21 mouse cellular contexts compared by ENCODE assay signal in the genomic region with DNA sequence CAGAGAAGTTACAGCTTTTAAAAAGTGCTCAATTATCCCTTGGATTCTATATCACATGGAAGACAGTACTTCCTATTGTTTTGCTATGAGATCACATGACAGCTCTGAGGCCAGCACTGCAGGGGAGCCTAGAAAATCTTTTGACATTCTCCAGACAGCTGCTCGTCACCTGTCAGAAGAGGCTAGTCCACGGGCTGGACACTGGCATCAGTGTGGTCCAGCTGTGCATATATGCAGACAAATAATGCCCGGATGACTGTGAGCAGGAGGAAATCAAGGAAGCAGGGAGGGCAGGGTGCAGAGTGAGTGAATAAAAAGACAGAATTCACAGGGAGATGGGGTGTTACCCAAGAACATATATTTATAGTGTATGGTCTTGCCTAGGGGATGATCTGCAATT.
"Had no signal": no experiment of that assay in that cellular context is flagged by ENCODE, and none has a peak within 500 bp of the region (broad histone marks: within the 10 kb centered on the region; RNA-seq: fewer than 3 reads in every experiment).

No protein-coding gene starts in this region.

- H3K9me3 ChIP-seq: heart, embryonic 13.5 days; heart, embryonic 15.5 days; intestine, embryonic 15.5 days; limb, embryonic 10.5 days; limb, embryonic 12.5 days; liver, embryonic 13.5 days had no signal

- H3K27ac ChIP-seq: gastrocnemius, adult 2 months; heart, adult 2 months; heart, embryonic 13.5 days; heart, embryonic 15.5 days; intestine, embryonic 15.5 days; layer of hippocampus, adult 2 months; left cerebral cortex, adult 2 months; limb, embryonic 10.5 days; limb, embryonic 12.5 days; liver, embryonic 13.5 days had no signal

- DNase-seq: gastrocnemius, adult 2 months; gastrocnemius, postnatal 10 days; gastrocnemius, postnatal 25 days; heart, adult 2 months; heart, postnatal 4 days; kidney, adult 18-20 months; kidney, adult 8-10 months; kidney, postnatal 25 days; liver; liver, embryonic 13.5 days had no signal

- H3K36me3 ChIP-seq: heart, embryonic 13.5 days; heart, embryonic 15.5 days; intestine, embryonic 15.5 days; limb, embryonic 10.5 days; limb, embryonic 12.5 days; liver, embryonic 13.5 days had no signal

- H3K4me2 ChIP-seq: heart, embryonic 11.5 days; heart, embryonic 13.5 days; heart, embryonic 15.5 days; intestine, embryonic 15.5 days; limb, embryonic 12.5 days; liver, embryonic 11.5 days; liver, embryonic 13.5 days had no signal

- ATAC-seq: forebrain, embryonic 16.5 days; intestine, embryonic 15.5 days; intestine, postnatal 0 days had no signal

- H3K27me3 ChIP-seq: heart, embryonic 13.5 days; heart, embryonic 15.5 days; intestine, embryonic 15.5 days; limb, embryonic 12.5 days; liver, embryonic 13.5 days had no signal

- H3K4me3 ChIP-seq: gastrocnemius, adult 2 months; heart, adult 2 months; heart, embryonic 13.5 days; heart, embryonic 15.5 days; intestine, embryonic 15.5 days; layer of hippocampus, adult 2 months; left cerebral cortex, adult 2 months; limb, embryonic 10.5 days; limb, embryonic 12.5 days; liver, embryonic 13.5 days had no signal

- H3K9ac ChIP-seq: heart, embryonic 13.5 days; heart, embryonic 15.5 days; intestine, embryonic 15.5 days; limb, embryonic 12.5 days; liver, embryonic 13.5 days had no signal

- H3K4me1 ChIP-seq: heart, embryonic 13.5 days; heart, embryonic 15.5 days; limb, embryonic 10.5 days; limb, embryonic 12.5 days; liver, embryonic 13.5 days had no signal
